Mouse (Mus musculus) c-Kit-positive CD71-positive TER-119-negative erythroid progenitor cells, embryonic 14.5 days (primary cell): Measurements from ENCODE around the gene St5.
A peak's percentile ranks its signal among the peaks of the same experiment; 100 is the strongest.

ENCODE experiments used
- DNase-seq: peaks from one replicate; pipeline ENCODE4 v3.0.0-alpha.2; 2013; ENCODE audit warnings: low read depth

Gene St5

GRCm38 (mm10) chr7:109527536-109527935 is 175.9 kb downstream of the St5 start:
- DNase-seq, result no peak

- no peak for DNase-seq
These were observed 177.4 kb downstream of the St5 start for GRCm38 (mm10) chr7:109525740-109526663.

DNA sequence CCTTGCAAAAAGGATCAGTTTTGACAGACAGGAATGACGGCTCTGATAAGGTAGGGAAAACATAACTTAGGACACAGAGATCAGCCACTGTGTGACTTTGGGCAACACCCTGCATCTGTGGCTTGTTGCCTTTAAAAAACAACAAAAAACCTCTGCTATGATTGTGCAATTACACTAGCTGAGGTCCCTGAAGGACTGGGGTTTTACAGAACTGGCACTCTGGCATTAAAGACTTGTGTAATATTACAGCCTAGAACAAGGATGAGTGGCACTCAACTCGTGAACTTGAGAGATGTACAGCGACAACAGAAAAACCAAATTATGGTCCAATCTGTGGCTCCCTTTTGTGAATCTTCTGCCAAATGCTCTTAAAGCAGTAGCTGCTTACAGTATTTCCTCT is 178.6 kb downstream of the St5 start:
- no peak for DNase-seq

DNA sequence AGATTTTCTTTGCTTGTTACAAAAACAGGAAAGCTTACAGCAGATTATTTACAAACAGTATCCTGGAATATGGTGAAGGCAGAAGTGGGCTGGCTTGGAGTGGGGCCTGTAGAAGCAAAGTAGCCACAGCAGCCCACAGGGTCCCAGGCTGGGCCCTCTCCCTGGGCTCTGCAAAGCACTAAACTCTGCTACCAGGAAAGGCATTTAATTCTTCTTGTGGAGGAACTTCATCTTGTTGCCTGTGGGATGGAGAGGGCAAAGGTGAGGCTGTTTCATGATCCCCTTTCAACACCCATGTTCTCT is 179.0 kb downstream of the St5 start:
- DNase-seq, result no peak

DNA sequence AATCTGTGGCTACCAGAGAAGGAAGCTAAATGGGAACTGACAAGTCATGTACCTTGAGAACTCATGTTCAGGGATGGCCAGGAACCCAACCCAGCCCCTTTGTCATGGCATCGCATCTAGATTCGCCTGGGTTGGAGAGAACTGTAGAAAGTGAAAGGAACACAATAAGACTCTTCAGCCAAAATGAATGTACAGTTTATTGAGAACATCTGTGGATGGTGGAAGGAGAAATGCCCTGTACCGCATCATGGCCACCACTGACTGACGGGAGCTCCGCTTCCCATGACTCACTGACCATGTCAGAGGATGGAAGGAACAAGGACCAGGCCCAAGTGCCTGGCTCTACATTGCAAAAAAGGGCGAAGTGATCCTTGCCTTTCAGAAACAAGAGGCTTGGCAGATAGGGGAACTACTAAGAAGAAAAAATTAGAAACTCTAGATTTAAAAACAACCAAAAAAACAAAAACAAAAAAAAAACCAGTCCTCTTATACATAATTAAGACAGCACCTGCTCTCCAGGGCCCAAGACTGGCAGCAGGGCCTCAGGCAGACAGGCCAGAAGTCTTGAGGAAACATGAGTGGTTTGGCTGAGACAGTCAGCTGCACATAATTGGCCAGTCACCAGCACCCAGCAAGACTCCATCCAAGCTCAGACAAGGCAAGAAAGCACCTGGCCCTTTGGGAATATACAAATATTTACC is 179.5 kb downstream of the St5 start:
- DNase-seq, result no peak

GRCm38 (mm10) chr7:109523304-109523703 is 180.1 kb downstream of the St5 start:
- DNase-seq, result no peak

- no peak for DNase-seq
These were observed 181.3 kb downstream of the St5 start for GRCm38 (mm10) chr7:109522084-109522483.

DNA sequence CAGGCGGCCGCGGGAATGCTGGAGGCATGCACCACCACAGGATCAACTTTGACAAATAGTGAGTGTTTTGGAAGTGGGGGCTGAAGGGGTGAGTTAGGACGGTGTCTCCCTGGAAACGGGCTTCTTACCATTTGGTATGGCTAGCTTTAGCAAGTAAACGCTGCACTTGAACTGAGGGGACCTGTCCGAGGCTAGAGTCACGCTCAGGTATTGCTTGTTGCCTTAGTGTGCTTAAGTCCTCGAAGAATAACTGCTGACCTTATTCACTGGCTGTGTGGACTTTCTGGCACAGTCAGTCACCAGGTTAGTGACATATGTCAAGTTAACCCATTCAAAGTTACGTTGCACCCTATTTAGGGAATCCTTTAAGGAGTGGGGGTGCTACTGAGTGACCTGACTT is 183.5 kb downstream of the St5 start:
- no peak for DNase-seq

- peak; percentile 96 for DNase-seq
These were observed 184.3 kb downstream of the St5 start, which contains the start of gene Rpl27a for GRCm38 (mm10) chr7:109518838-109519696. TSS of gene Rpl27a (plus strand) at chr7:109519147.

DNA sequence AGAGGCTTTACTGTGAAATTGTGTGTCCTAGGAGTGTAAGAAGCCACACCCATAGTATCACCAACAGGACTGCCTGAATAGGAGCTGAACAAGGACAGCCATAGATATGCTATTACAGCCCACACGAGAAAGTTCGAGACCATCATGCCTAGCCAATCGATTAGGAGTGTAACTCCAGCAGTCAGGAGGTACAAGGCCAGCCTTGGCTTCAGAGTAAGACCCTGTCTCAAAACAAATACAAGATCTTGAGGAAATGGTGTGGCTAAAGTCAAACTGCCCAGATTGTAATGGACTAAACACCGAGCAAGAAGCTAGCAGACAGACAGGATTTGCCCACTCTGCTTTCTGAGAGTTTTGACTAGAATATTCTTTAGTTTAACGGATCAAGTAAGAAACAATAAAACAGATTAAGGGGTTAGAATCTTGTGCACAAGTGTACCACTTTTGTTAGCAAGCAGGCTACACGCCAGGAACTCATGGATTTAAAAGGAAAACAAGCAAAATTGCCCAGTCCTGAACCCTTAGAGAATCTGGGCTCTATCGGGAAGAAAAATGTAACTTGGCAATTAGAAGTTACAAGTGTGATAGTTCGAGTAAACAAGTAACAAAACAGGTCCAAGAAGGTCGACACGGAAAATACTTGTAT is 185.2 kb downstream of the St5 start:
- DNase-seq, result no peak

- no peak for DNase-seq
These were observed 186.9 kb downstream of the St5 start for GRCm38 (mm10) chr7:109516500-109516899.

- DNase-seq, result no peak
These were observed 191.6 kb downstream of the St5 start for GRCm38 (mm10) chr7:109511838-109512237.

- no peak for DNase-seq
These were observed 192.6 kb downstream of the St5 start for GRCm38 (mm10) chr7:109510799-109511198.

DNA sequence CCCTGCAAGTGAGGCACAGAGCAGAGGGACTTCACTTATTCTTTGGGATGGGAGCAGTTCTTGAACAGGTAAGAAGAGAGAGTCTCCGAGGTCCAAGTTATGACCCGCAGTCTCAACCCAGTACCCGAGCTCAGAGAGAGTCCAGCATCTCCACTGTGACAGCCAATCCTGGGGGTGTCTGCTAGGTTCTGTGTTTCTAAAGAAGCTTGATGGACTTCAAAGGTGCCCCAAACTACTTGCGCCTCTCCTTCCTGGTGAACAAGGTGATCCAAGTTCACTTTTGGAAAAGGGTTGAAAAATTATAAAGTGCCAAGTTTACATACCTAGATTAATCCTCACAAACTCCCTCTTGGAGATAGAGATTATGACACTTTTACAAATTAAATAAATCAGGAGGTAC is 195.4 kb downstream of the St5 start, which contains the start of gene Trim66:
Gene Trim66, minus strand, starts transcription at position 101 of the 400 bp plus-strand sequence.
- no peak for DNase-seq

- no peak for DNase-seq
These were observed 195.8 kb downstream of the St5 start for GRCm38 (mm10) chr7:109507572-109507971.

DNA sequence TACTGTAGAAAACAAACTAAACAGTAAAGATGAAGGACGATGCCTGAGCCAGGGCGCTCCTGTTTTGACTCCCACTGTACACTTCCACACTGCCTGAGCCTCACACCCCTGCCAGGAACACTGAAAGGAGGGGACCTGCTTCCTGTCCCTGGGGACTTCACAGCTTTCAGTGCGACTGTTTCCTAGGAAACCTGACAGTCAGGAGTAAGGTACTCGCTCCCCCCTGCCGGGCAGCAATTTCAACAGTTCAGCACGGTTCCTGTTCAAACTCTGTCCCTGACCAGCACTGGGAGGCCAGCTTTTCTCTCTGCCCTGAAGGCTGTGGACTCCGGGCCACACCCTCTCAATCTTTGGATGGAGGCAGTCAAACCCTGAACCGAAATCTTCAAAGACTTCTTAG is 196.3 kb downstream of the St5 start:
- no peak for DNase-seq

DNA sequence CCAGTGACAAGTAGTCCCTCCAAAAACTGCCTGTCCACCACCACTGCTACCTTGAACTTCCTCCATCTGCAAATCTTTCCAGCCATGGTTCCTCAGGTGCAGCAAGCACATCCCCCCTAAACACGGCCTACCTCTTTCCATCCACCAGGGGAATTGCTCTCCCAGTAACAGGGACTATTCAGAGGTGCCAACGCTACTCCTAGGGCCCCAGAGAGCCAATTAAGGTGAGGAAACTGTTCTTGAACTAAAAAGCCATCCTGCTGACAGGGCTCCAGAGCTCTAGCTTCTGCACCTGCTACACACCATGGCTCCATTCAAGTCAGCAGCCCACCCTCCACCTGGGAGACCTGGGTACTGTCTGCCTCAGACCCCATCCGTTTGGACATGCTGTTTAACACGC is 205.9 kb downstream of the St5 start:
- DNase-seq, result no peak

DNA sequence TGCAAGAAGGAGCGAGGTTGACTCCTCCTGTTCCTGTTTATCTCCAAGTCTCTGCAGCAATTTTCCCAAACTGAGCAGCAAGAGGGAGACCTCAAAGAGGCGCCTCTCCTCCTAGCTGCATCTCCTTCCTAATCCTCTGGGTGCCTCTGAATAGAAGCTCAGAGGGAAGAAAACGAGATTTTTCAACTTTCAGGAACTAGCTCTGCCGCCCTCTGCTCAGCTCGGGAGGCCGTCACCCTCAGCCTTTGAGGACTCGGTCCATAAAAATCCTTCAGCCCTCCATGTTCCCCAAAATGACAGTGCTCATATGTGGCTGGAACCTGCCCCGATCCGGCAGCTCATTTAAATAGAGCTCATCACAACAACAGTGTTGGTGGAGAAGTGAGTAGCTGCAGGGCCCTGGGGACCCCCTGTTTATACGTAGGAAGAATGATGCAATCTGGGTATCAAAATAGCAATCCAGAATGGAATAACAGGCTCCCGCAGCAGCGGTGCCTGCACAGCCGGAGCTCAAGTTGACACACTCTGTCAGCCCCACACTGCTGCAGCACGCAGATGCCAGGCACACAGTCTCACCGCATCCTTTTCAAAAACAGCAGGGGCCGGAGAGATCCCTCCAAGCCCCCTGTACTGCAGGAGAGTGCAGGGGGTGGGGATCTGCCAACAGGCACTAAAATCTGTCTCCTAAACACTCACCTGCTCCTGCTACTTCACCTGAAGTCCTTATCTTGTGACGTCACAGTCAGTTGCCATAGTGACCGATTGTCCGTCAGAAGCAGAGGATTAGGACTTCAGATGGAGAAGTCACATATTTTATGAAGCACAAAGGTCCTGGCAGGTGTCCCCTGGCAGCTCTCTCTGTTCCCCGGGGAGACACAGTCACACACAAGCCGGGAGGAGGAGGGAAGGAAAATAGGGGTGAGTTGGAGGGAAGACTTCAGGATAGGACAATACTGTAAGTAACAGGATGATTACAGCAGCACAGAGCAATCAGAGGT is 209.8 kb downstream of the St5 start:
- DNase-seq, result no peak

DNA sequence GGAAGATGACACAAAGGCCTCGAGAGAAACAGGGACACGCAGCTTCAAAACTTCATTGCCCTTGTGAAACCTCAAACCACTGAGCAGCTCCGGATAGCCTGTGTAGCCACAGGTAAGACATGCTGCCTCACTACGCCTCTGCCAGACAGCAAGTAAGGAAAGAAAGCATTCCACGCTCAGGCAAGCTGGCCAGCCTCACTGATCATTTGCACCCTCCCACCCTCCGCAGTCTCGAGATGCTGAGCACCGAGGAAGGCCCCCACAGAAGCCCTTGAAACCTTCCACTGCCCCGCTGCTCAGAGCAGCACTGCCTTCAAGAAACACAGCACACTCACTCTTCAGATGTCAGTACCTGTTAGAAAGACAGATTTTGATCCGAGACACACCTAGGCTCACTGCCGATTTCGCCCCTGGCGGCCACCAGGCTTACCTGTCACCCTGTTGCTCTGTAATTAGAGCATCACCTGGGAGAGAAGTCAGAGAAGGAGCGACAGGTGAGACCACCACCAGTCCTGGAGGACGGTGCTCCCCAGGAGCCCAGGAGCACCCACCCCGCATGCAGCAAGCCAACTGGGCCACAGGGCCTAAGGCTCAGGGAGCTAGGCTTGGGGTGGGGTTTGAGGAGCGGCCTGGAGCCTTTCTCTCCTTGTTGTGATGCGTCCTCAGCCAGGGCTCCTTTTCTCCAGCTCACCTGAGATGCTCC is 210.6 kb downstream of the St5 start:
- no peak for DNase-seq

GRCm38 (mm10) chr7:109484221-109484620 is 219.2 kb downstream of the St5 start:
- no peak for DNase-seq
